Mouse (Mus musculus) ES-Bruce4 (cell line): Measurements from ENCODE around the gene Gm6401. TPM values are rescaled to one million over a fixed set of nuclear protein-coding genes. Genes with fewer than 3 reads are reported as not detected.
"Not testable (repeated sequence)": the region's sequence is repeated elsewhere in the genome, so short reads cannot be mapped to it uniquely, and the experiment has no call there.

Experiments
- H3K27ac ChIP-seq: 2 replicates; pipeline ENCODE4 v1.5.1; 2012; ENCODE audit warnings: low read length, inconsistent platforms; ENCODE audit not compliant: insufficient read depth
- H3K27me3 ChIP-seq: 2 replicates; pipeline ENCODE4 v1.6.1; 2012; ENCODE audit warnings: mild to moderate bottlenecking, low read length, inconsistent platforms; ENCODE audit not compliant: control insufficient read depth, poor library complexity, insufficient read depth, severe bottlenecking
- H3K36me3 ChIP-seq: 2 replicates; pipeline ENCODE4 v1.6.1; 2012; ENCODE audit warnings: inconsistent platforms, mild to moderate bottlenecking, low read length, moderate library complexity; ENCODE audit not compliant: control insufficient read depth, poor library complexity, insufficient read depth, severe bottlenecking
- H3K4me1 ChIP-seq: one replicate; pipeline ENCODE4 v1.8.1; 2011; ENCODE audit warnings: low read length; ENCODE audit not compliant: control insufficient read depth, insufficient read depth
- H3K4me3 ChIP-seq: 2 replicates; pipeline ENCODE4 v1.5.1; 2011; ENCODE audit warnings: low read depth, mild to moderate bottlenecking, low read length
- H3K9ac ChIP-seq: 2 replicates; pipeline ENCODE4 v1.6.1; 2012; ENCODE audit warnings: low read depth, mild to moderate bottlenecking, inconsistent platforms; ENCODE audit not compliant: poor library complexity, severe bottlenecking
- H3K9me3 ChIP-seq: replicated peaks from 2 replicates; pipeline ENCODE4 v1.6.1; 2012; ENCODE audit warnings: mild to moderate bottlenecking, low read length, inconsistent platforms; ENCODE audit not compliant: control insufficient read depth, poor library complexity, insufficient read depth, severe bottlenecking
- polyA plus RNA-seq: library from polyadenylated mRNA; stranded (reverse); fragments of >200 nt; gene quantifications from 2 replicates; pipeline ENCODE4 v1.2.4, GENCODE M21; 2011; ENCODE audit warnings: low read depth; ENCODE audit not compliant: missing spikeins, insufficient read depth, insufficient read length

The Gm6401 gene
- polyA plus RNA-seq: not detected in 2 replicates

- not testable (repeated sequence) for H3K9ac ChIP-seq, H3K36me3 ChIP-seq, H3K4me3 ChIP-seq, H3K9me3 ChIP-seq, H3K27me3 ChIP-seq, H3K4me1 ChIP-seq, H3K27ac ChIP-seq
Observed at GRCm38 (mm10) chr14:41967827-41968226, at the start of gene Gm6401. TSS of gene Gm6401 (minus strand) at chr14:41967927.

- not testable (repeated sequence) for H3K9ac ChIP-seq, H3K9me3 ChIP-seq, H3K4me3 ChIP-seq, H3K27me3 ChIP-seq, H3K4me1 ChIP-seq, H3K27ac ChIP-seq, H3K36me3 ChIP-seq
Observed at GRCm38 (mm10) chr14:41983225-41983624, 15.5 kb upstream of the Gm6401 start, which contains the start of gene Gm3543. TSS of gene Gm3543 (minus strand) at chr14:41983325.

- not testable (repeated sequence) for H3K9me3 ChIP-seq, H3K4me3 ChIP-seq, H3K9ac ChIP-seq, H3K36me3 ChIP-seq, H3K27ac ChIP-seq, H3K4me1 ChIP-seq, H3K27me3 ChIP-seq
Observed at GRCm38 (mm10) chr14:41968596-41968995, 869 bp upstream of the Gm6401 start.

GRCm38 (mm10) chr14:41964095-41964494 is 3.6 kb downstream of the Gm6401 start:
- H3K4me3 ChIP-seq, H3K36me3 ChIP-seq, H3K9ac ChIP-seq, H3K27me3 ChIP-seq, H3K4me1 ChIP-seq, H3K27ac ChIP-seq, H3K9me3 ChIP-seq: not testable (repeated sequence)

DNA sequence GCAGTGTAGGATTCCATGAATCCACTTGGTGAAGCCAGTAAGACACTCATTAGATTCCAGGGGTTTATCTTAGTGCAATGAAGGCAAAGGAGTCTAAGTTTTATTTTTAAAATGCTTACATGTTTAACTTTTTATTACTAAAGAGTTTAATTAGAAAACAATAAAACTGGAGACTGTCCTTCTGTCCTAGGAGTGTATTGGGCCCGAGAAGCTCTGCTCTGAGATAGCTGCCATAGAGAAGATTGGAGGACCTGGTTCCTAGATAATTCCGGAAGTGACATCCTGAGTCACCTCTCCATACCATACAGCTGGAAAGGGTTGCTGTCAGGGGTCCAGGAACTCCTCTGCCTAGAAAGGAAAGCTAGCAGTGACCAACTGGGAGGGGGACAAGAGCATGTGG is 24.0 kb downstream of the Gm6401 start, which contains the start of gene 1700024B05Rik:
Gene 1700024B05Rik (plus strand): TSS at position 301 of the 400 bp plus-strand sequence.
- not testable (repeated sequence) for H3K9ac ChIP-seq, H3K27me3 ChIP-seq, H3K27ac ChIP-seq, H3K36me3 ChIP-seq, H3K4me1 ChIP-seq, H3K4me3 ChIP-seq, H3K9me3 ChIP-seq

DNA sequence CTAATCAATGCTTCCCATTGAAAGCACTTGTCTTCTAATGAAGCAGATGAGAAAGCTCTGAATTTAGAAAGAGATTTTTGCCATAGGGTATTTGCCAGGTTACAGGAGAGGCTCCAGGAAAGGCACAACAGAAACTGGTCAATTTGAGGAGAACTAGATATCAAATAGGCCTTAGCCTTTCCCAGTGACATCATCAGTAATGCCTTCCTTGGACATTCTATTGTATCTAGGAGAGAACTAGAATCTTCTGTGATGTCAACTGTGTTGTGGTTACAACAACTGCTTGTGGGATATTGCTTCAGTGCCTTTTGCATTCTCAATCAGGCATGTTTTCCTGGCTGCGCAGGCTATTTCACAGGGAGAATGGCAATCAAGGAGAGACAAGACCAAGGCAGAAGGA is 43.1 kb downstream of the Gm6401 start, which contains the start of gene 1700049E17Rik1:
Gene 1700049E17Rik1 (plus strand): TSS at position 301 of the 400 bp plus-strand sequence.
- H3K4me3 ChIP-seq, H3K36me3 ChIP-seq, H3K27ac ChIP-seq, H3K9ac ChIP-seq, H3K9me3 ChIP-seq, H3K4me1 ChIP-seq, H3K27me3 ChIP-seq: not testable (repeated sequence)

Other genes with a start within 250 kb of the Gm6401 start
- gene Gm7929, start 217.3 kb downstream of the Gm6401 start, polyA plus RNA-seq: not detected in 2 replicates
- gene Gm47189, start 195.5 kb downstream of the Gm6401 start, polyA plus RNA-seq: not detected in 2 replicates
- not detected in 2 replicates for gene Gm7980, start 60.6 kb downstream of the Gm6401 start, polyA plus RNA-seq
- gene 1700049E17Rik1, start 43.0 kb downstream of the Gm6401 start, polyA plus RNA-seq: not detected in 2 replicates
- gene 1700024B05Rik, start 23.9 kb downstream of the Gm6401 start, polyA plus RNA-seq: 0.55 TPM in 1 of 2 replicates, not detected in the other
- not detected in 2 replicates for gene Gm3543, start 15.4 kb upstream of the Gm6401 start, polyA plus RNA-seq
- not detected in 2 replicates for gene Gm7951, start 149.4 kb upstream of the Gm6401 start, polyA plus RNA-seq
- gene Gm17027, start 194.7 kb upstream of the Gm6401 start, polyA plus RNA-seq: not detected in 2 replicates
- not detected in 2 replicates for gene Gm3573, start 222.9 kb upstream of the Gm6401 start, polyA plus RNA-seq